Mouse (Mus musculus) megakaryocyte, embryonic 14.5 days (primary cell): ENCODE data around the gene Elk3. TPM values are rescaled to one million over a fixed set of nuclear protein-coding genes. Genes with fewer than 3 reads are reported as not detected.

Source experiments
- H3K27me3 ChIP-seq: replicated peaks from 2 replicates; pipeline ENCODE3; 2012; ENCODE audit warnings: inconsistent platforms
- H3K36me3 ChIP-seq: replicated peaks from 2 replicates; pipeline ENCODE3; 2012; ENCODE audit warnings: low read length, inconsistent platforms, mixed read lengths
- H3K4me1 ChIP-seq: 2 replicates; pipeline ENCODE4 v1.6.1; 2012; ENCODE audit warnings: inconsistent platforms
- H3K4me3 ChIP-seq: replicated peaks from 2 replicates; pipeline ENCODE3; 2012; ENCODE audit warnings: moderate library complexity, mild to moderate bottlenecking, inconsistent platforms
- H3K9me3 ChIP-seq: 2 replicates; pipeline ENCODE4 v1.6.1; 2012; ENCODE audit warnings: inconsistent platforms
- FLI1 ChIP-seq: IDR thresholded peaks from 2 replicates; pipeline ENCODE4 v1.6.1; 2012; ENCODE audit warnings: low read length, inconsistent platforms, mixed read lengths
- GATA1 ChIP-seq: IDR thresholded peaks from 3 replicates; pipeline ENCODE4 v1.6.1; 2012; ENCODE audit warnings: mixed read lengths, low read length, inconsistent platforms, borderline replicate concordance
- polyA plus RNA-seq: library from polyadenylated mRNA; stranded (reverse); fragments of >175 nt; gene quantifications from 2 replicates; pipeline ENCODE4 v1.2.3, GENCODE M21; 2012; ENCODE audit warnings: low replicate concordance; ENCODE audit not compliant: insufficient read depth

The Elk3 gene
- polyA plus RNA-seq, 1 experiment = 12.6 TPM

DNA sequence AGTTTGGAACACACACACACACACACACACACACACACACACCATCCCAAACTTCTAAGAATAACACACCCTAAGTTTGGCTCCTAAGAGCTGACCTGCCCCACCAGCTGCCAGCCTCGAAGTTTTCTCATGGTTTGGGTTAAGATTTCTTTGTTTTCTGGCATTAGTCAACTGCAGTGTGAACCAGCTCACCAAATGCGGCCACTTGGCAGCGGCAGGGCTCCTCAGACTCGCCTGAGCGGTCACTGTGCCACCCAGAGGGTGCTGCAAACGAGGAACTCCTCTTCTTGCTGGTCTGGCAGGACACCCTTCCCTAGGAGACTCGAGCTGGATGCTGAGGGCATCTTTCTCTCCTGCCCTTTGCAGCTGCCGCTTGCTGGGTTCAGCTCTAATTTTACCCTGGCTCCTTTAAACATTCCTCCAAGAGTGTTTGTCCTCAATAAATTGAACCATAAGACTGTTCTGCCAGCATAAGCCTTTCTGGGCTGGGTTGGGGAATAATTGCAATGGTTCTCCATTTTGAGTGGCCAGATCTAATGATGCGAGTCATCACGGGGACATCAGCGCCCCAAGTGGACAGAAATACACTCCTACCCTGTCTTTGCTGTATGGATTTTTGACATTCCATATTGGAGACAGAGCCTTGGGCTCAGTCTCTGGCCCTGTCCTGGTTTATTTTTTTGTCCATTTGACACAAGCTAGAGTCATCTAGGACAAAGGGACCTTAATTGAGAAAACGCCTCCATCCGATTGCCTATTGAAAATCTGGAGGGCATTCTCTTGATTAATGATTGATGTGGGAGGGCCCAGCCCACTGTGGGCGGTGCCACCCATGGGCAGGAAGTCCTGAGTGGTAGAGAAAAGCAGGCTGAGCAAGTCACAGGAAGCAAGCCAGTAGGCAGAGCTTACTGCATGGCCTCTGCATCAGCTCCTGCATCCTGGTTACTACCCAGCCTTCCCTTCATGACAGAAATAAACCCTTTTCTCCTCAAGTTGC is 37.7 kb downstream of the Elk3 start:
- TF ChIP-seq FLI1 = no peak
- no peak for TF ChIP-seq GATA1
- Histone ChIP-seq H3K4me1 (peaks cover 64% of the 10 kb centered on the region), H3K36me3 (peaks cover 36% of the 10 kb centered on the region)

DNA sequence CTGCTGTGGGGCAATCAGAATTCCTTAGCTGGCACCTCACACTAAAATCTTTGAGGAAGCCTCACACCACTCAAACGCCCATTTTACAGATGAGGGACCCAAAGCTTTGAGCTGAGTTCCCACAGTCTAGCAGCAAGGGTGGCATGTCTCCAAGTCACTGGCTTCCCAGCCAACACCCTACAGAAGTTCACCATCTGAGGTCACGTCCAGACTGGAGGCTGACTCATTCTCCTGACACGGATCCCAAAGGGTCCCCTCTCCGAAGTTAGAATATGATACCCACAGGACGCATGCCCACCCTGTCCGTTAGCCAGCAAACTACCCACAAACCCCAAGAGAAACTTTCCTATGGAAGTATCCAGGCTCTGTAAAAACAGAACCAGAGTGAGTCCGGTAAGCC is 39.1 kb downstream of the Elk3 start:
- Histone ChIP-seq H3K4me3 (no peak overlapping the region), H3K9me3 (no peaks in the 10 kb centered on the region), H3K4me1 (peaks cover 75% of the 10 kb centered on the region), H3K36me3 (peaks cover 34% of the 10 kb centered on the region), H3K27me3 (no peaks in the 10 kb centered on the region)
- TF ChIP-seq FLI1 (no peak), GATA1 (no peak)

More for the DNA sequence above, 37.7 kb downstream of the Elk3 start:
- Histone ChIP-seq H3K4me3 (peak overlapping the region; percentile 31), H3K27me3 (no peaks in the 10 kb centered on the region), H3K9me3 (no peaks in the 10 kb centered on the region)

DNA sequence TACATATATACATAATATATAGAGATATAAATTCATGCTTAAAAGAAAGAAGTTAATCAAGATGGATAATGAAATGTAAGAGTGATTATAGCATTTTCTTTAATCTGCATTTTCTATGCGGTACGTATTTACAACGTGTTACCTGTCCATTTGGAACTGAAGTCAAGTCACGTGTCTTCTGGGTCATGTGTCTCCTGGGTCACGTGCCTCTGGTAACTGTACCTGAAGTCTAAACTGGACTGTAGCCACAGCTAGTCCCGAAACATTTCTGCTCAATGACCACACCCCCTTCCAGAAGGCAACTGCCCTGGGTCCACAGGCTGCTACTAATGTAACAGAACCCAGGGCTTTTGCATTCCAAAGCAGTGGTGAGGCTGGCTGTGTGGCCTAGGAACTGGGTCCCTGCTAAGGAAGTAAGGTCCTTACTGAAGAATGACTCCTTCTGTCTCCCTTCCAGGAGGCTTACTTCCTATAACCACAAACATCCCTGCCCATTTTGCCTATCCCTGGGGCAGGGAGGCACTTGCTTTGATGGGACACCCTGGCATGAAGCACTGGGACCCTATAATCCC is 40.0 kb downstream of the Elk3 start:
- H3K4me3 ChIP-seq = no peak overlapping the region
- peaks cover 76% of the 10 kb centered on the region for H3K4me1 ChIP-seq
- H3K9me3 ChIP-seq = no peaks in the 10 kb centered on the region
- H3K36me3 ChIP-seq = peaks cover 36% of the 10 kb centered on the region
- H3K27me3 ChIP-seq = no peaks in the 10 kb centered on the region
- TF ChIP-seq GATA1 (no peak), FLI1 (no peak)

DNA sequence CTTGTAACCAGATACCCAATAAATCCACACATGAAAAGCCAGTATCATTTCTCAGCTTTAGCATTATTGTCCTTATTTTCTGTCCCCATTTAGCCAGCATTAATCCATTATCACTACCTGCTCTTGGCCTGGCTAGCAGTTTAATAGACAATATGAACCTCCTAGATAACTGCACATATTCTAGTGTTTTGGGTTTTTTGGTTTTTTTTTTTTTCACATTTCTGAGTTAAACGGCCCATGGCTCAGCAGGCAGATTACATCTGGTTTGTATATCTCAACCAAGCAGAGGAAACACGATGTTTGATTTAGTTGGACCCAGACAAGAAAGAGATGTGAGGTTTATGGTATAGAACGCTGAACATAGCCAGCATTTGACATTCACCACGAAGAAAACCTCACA is 41.2 kb downstream of the Elk3 start:
- Histone ChIP-seq H3K4me3 (no peak overlapping the region), H3K27me3 (no peaks in the 10 kb centered on the region), H3K4me1 (peaks cover 79% of the 10 kb centered on the region), H3K36me3 (peaks cover 38% of the 10 kb centered on the region), H3K9me3 (no peaks in the 10 kb centered on the region)
- no peak for TF ChIP-seq FLI1
- no peak for TF ChIP-seq GATA1

DNA sequence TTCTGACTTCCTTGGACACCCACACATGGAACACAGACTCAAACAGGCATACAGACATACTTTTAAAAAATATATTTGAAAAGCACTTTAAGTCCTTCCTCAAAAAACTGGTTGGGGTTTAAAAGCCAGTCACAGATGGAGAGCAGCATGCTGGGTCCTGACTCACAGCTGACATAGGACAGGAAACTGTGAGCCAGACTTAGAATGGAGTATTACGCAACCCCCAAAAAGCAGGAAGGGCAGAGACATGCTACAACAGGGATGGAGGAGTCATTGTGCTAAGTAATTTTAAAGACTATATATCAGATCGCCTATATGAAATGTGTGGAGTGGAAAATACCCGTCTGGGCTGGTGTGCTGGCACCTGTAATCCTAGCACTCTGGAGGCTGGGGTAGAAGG is 42.6 kb downstream of the Elk3 start:
- Histone ChIP-seq H3K36me3 (peaks cover 52% of the 10 kb centered on the region), H3K4me1 (peaks cover 79% of the 10 kb centered on the region), H3K27me3 (no peaks in the 10 kb centered on the region), H3K9me3 (no peaks in the 10 kb centered on the region), H3K4me3 (no peak overlapping the region)
- TF ChIP-seq FLI1 (no peak), GATA1 (no peak)

DNA sequence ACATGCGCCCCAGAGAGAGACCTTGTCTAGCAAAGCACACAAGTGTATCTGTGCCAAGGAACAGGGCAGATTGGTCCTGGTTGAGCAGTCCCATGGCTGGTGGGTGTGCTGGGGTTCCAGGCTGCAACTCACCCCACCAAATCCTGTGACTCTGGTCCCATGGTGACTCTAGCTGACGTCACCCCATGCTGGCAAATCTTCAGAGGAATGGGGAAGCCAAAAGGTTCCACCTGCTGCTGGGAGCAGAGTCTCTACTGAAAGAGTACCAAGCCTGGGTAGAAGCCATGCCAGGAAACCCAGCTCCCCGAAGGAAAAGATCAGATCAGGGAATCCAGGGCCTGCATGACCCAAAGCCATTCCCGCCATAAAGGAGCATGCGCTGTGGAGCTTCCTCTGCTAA is 43.4 kb downstream of the Elk3 start:
- peaks cover 57% of the 10 kb centered on the region for H3K36me3 ChIP-seq
- no peaks in the 10 kb centered on the region for H3K27me3 ChIP-seq
- peaks cover 78% of the 10 kb centered on the region for H3K4me1 ChIP-seq
- TF ChIP-seq FLI1 = no peak
- TF ChIP-seq GATA1 = no peak
- no peak overlapping the region for H3K4me3 ChIP-seq
- no peaks in the 10 kb centered on the region for H3K9me3 ChIP-seq

DNA sequence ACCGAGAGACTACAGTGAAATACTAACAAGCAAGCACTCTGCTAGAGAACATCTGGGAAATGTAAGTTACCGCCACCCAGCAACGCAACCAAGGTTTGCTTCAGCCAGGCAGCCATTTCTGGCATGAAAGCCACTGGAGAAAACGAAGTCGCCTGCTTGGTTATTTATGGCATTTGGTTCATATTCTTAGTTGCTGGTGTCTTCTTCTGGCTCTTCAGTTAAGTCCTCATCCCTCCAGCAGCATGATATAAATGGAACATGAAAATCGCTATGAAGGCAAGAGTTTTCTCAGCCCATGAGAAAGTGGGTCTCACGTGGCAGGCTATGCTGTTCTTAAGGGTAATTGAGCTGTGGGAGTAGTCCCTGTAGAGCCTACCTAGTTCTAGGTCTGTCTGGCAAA is 44.4 kb downstream of the Elk3 start:
- no peak for TF ChIP-seq GATA1
- TF ChIP-seq FLI1 = no peak
- H3K36me3 ChIP-seq = peaks cover 57% of the 10 kb centered on the region
- peaks cover 78% of the 10 kb centered on the region for H3K4me1 ChIP-seq
- no peaks in the 10 kb centered on the region for H3K9me3 ChIP-seq
- no peaks in the 10 kb centered on the region for H3K27me3 ChIP-seq
- no peak overlapping the region for H3K4me3 ChIP-seq

DNA sequence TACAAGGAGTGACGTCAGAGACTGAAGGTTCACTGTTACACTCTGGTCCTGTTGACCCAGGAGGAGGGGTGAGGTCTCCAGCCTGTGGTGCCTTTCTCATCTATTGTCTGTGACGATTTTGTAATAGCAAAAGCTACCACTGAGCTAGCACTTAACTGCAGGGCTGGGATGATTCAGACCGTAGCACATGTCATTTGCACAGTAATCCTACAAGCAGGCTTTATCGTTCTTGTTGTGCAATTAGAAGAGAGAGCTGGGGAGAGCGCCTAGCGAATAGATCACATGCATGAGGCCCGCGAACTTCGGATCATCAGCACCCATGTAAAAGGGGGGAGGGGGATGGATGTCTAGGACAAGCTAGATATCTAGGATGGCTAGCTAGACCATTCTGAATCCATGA is 45.1 kb downstream of the Elk3 start:
- Histone ChIP-seq H3K27me3 (no peaks in the 10 kb centered on the region), H3K4me3 (no peak overlapping the region), H3K4me1 (peaks cover 79% of the 10 kb centered on the region), H3K36me3 (peaks cover 51% of the 10 kb centered on the region), H3K9me3 (no peaks in the 10 kb centered on the region)
- TF ChIP-seq FLI1 = no peak
- TF ChIP-seq GATA1 = no peak

DNA sequence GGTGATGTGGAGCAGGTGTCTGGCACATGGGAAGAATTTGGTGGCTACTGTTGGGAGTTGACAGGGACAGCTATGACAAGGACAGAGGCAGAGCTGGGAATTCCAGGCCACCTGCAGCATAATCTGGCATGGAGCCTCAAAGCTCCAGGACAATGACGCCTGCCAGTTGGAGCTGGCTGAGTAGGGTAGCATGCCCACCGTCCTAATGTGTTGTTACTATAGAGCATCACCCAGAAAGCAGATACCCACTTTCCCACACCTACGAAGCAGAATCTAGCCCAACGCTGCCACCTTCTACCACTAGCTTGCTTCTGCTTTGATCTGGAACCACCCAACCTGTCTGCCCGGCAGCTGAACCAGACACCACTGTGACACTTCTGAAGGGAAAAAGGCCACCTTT is 46.9 kb downstream of the Elk3 start:
- Histone ChIP-seq H3K4me1 (peaks cover 88% of the 10 kb centered on the region), H3K4me3 (no peak overlapping the region), H3K9me3 (no peaks in the 10 kb centered on the region), H3K27me3 (no peaks in the 10 kb centered on the region), H3K36me3 (peaks cover 49% of the 10 kb centered on the region)
- TF ChIP-seq GATA1 (no peak), FLI1 (no peak)

DNA sequence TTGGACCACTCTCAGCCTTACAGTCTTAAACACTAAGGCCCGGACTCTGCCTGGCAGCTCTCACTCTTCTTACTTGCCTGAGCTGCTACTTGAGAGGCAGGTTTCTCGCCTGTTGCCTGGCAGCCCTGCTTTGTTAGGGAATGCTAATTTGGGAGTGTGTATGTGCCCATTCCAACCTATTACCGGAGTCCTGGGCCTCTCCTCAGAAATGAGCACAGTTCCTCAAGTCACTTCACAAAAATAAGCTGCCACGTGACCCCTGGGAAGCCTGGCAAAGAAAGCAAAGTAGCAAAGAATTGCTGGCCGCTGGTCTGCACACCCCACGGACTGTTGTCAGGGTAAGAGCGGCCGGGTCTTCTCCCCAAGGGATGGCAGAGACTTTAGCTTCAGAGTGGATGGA is 47.5 kb downstream of the Elk3 start:
- H3K27me3 ChIP-seq = no peaks in the 10 kb centered on the region
- H3K4me3 ChIP-seq = no peak overlapping the region
- peaks cover 82% of the 10 kb centered on the region for H3K4me1 ChIP-seq
- H3K9me3 ChIP-seq = no peaks in the 10 kb centered on the region
- TF ChIP-seq GATA1 = no peak
- TF ChIP-seq FLI1 = no peak
- H3K36me3 ChIP-seq = peaks cover 49% of the 10 kb centered on the region
